Mouse (Mus musculus) kidney, embryonic 15.5 days (tissue): ENCODE measurements at regions not wholly inside any gene's neighbourhood (a gene's known extent, or its start where the extent isn't known, plus 50 kb on each side); places are given as distances from the start of the nearest gene placed in this dataset.

Experiments
- ATAC-seq: fragments of 200-750 bp; cut with Nextera tagmentation; replicated peaks from 2 replicates; pipeline ENCODE4 v1.8.0; 2017; ENCODE audit warnings: moderate TSS enrichment; ENCODE audit not compliant: low FRiP score
- H3K27ac ChIP-seq: fragments of 300-500 bp; sonication (generic); 2 replicates; pipeline ENCODE4 v1.5.1; 2015; ENCODE audit warnings: mild to moderate bottlenecking, inconsistent platforms
- H3K27me3 ChIP-seq: fragments of 300-500 bp; sonication (generic); 2 replicates; pipeline ENCODE4 v1.6.1; 2015; ENCODE audit warnings: inconsistent platforms
- H3K36me3 ChIP-seq: fragments of 300-500 bp; sonication (generic); 2 replicates; pipeline ENCODE4 v1.6.1; 2015; ENCODE audit warnings: inconsistent platforms
- H3K4me1 ChIP-seq: fragments of 300-500 bp; sonication (generic); 2 replicates; pipeline ENCODE4 v1.6.1; 2015; ENCODE audit warnings: inconsistent platforms
- H3K4me2 ChIP-seq: fragments of 300-500 bp; sonication (generic); 2 replicates; pipeline ENCODE4 v1.6.1; 2015; ENCODE audit warnings: moderate library complexity, mild to moderate bottlenecking, inconsistent platforms
- H3K4me3 ChIP-seq: fragments of 300-500 bp; sonication (generic); replicated peaks from 2 replicates; pipeline ENCODE4 v1.5.1; 2015; ENCODE audit warnings: mild to moderate bottlenecking, inconsistent platforms
- H3K9ac ChIP-seq: fragments of 300-500 bp; sonication (generic); 2 replicates; pipeline ENCODE4 v1.6.1; 2015; ENCODE audit warnings: mild to moderate bottlenecking, inconsistent platforms
- H3K9me3 ChIP-seq: fragments of 300-500 bp; sonication (generic); replicated peaks from 2 replicates; pipeline ENCODE4 v1.6.1; 2016; ENCODE audit warnings: inconsistent platforms
- WGBS: fragments of 180-500 bp; shearing (Covaris S2); methylation state at CpG from one replicate; pipeline ENCODE4 v1.1.7; 2015; ENCODE audit warnings: mixed read lengths; 5-methylcytosine and 5-hydroxymethylcytosine counted together

- no peaks in the 10 kb centered on the region for H3K36me3 ChIP-seq
- H3K9ac ChIP-seq, result no peak overlapping the region
- no peak overlapping the region for H3K4me3 ChIP-seq
- H3K4me1 ChIP-seq, result peaks cover 22% of the 10 kb centered on the region
- no peak overlapping the region for H3K27ac ChIP-seq
- H3K27me3 ChIP-seq, result no peaks in the 10 kb centered on the region
- no peak overlapping the region for H3K4me2 ChIP-seq
- no peak for ATAC-seq
- H3K9me3 ChIP-seq, result no peaks in the 10 kb centered on the region
- 78% methylated on average over 11 of the region's 11 CpGs for WGBS
Measured at GRCm38 (mm10) chr2:167789471-167789923, 99.9 kb upstream of the Tmem189 start.

DNA sequence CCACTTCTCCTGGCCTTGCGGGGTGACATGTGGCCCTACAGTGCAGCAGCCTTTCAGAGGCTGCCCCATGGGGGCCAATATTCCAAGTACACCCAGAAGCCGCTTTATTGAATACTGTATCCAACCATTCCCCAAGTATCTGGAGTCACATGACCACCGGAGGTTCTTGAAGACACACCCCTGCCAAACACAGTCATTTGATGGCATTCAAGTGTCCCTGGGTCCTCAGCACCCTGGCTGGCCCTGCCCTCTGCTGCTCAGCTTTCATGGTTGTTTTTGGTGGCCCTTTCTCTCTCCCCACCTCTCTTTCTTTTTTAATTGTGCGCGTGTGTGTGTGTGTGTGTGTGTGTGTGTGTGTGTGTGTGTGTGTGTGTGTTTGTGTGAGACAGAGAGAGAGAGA lies 97.3 kb upstream of the Tmem189 start:
- Histone ChIP-seq H3K9me3 (no peaks in the 10 kb centered on the region), H3K4me2 (no peak overlapping the region)
- WGBS, result 87% methylated on average over 3 of the region's 5 CpGs

GRCm38 (mm10) chr2:167784353-167784752 lies 94.7 kb upstream of the Tmem189 start:
- no peak overlapping the region for H3K9ac ChIP-seq
- H3K27me3 ChIP-seq, result no peaks in the 10 kb centered on the region
- 82% methylated on average over 13 of the region's 13 CpGs for WGBS
- no peak overlapping the region for H3K4me2 ChIP-seq
- ATAC-seq, result no peak
- no peak overlapping the region for H3K4me3 ChIP-seq
- H3K36me3 ChIP-seq, result no peaks in the 10 kb centered on the region
- no peak overlapping the region for H3K27ac ChIP-seq
- no peaks in the 10 kb centered on the region for H3K9me3 ChIP-seq
- peaks cover 35% of the 10 kb centered on the region for H3K4me1 ChIP-seq

More for the DNA sequence above, 97.3 kb upstream of the Tmem189 start:
- H3K36me3 ChIP-seq, result no peaks in the 10 kb centered on the region
- ATAC-seq, result no peak
- H3K9ac ChIP-seq, result no peak overlapping the region
- H3K27me3 ChIP-seq, result no peaks in the 10 kb centered on the region
- peaks cover 26% of the 10 kb centered on the region for H3K4me1 ChIP-seq
- H3K4me3 ChIP-seq, result no peak overlapping the region
- no peak overlapping the region for H3K27ac ChIP-seq

DNA sequence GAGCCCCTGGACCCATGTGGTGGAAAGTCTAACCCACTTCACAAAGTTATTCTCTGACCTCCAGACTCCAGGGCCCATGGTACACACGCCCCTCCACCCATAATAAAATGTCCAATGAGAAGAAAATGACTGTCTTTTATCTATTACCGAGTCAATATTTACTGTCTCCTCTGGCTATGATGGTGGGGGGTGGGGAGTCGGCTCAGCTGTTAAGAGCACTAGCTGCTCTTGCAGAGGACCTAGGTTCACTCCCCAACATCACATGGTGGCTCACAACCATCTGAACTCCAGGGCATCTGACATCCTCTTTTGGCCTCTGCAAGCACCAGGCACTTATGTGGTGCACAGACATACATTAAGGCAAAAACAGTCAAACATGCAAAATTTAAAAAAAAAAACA lies 93.8 kb upstream of the Tmem189 start:
- H3K4me1 ChIP-seq, result peaks cover 39% of the 10 kb centered on the region
- H3K9ac ChIP-seq, result no peak overlapping the region
- no peaks in the 10 kb centered on the region for H3K36me3 ChIP-seq
- H3K4me3 ChIP-seq, result no peak overlapping the region
- no peak overlapping the region for H3K4me2 ChIP-seq
- no peak for ATAC-seq
- WGBS, result 71% methylated on average over 3 of the region's 3 CpGs
- no peak overlapping the region for H3K27ac ChIP-seq
- no peaks in the 10 kb centered on the region for H3K27me3 ChIP-seq
- no peaks in the 10 kb centered on the region for H3K9me3 ChIP-seq

DNA sequence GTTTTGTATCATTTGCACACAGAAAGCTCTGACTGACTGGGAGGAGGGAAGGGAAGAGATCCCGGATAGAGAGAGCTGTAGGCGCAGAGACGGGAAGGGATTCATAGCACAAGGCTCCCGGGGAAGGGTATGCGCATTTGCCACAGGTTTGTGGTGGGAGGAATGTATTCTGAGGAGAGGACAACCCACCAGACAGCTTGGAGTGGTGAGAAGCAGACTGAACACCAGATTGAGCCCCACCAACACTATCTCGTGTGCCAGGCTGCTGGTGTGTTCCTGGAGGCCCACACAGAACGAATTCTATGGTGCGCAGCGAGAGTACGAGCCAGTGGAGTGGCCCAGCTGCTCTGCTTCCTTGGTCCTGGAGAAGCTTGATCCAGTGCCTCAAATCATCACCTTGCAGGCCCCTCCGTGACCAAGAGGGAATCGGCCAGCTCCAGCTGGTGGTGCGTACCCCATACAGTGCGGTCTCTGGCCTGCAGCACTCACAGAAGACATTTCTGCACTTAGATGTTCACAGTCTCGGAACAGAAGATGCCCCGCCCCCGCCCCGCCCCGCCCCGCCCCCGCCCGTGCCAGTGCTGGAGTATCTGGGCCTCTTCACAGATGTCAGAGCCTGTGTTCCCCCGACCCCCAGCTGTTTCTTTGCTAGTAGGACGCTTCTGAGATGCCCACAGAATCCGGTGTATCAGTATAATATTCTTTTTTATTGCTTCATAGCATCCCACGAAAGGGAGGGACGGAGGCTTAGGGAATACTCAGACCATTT lies 92.8 kb upstream of the Tmem189 start:
- 37% methylated on average over 27 of the region's 27 CpGs for WGBS
- peak overlapping the region; percentile 29 for H3K4me2 ChIP-seq
- H3K9me3 ChIP-seq, result no peaks in the 10 kb centered on the region
- ATAC-seq, result no peak; the same call in 1 of the 2 replicates
- no peaks in the 10 kb centered on the region for H3K36me3 ChIP-seq
- no peaks in the 10 kb centered on the region for H3K27me3 ChIP-seq
- peak overlapping the region; percentile 46; the same call in 1 of the 2 replicates for H3K27ac ChIP-seq
- no peak overlapping the region for H3K4me3 ChIP-seq
- H3K9ac ChIP-seq, result no peak overlapping the region
- peaks cover 46% of the 10 kb centered on the region for H3K4me1 ChIP-seq

DNA sequence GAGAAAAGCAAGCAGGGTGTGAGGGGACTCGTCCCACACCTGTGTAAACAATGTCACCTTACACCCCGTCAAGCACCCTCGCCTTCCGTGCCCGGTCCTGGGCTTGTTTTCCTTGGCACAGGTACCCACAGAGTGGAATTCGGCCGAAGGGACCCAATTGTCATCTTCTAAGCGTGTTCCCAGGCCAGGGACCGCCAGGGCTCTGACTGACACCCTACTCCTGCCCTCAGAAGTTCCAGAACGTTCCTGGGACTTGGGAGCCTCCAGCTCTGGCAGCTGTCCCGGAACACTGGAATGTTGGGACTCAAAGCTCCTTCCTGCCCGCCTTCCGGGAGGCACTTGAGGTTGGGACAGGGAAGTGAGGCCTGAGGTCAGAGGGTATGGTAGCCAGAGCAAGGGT lies 91.9 kb upstream of the Tmem189 start:
- WGBS, result 46% methylated on average over 13 of the region's 13 CpGs
- H3K4me2 ChIP-seq, result no peak overlapping the region
- no peak overlapping the region for H3K4me3 ChIP-seq
- no peak overlapping the region for H3K9ac ChIP-seq
- H3K9me3 ChIP-seq, result no peaks in the 10 kb centered on the region
- no peaks in the 10 kb centered on the region for H3K27me3 ChIP-seq
- no peak for ATAC-seq
- H3K4me1 ChIP-seq, result peaks cover 53% of the 10 kb centered on the region
- H3K27ac ChIP-seq, result peak overlapping the region; percentile 46; the same call in 1 of the 2 replicates
- no peaks in the 10 kb centered on the region for H3K36me3 ChIP-seq

GRCm38 (mm10) chr2:167778691-167779090 lies 89.1 kb upstream of the Tmem189 start:
- Histone ChIP-seq H3K36me3 (no peaks in the 10 kb centered on the region), H3K4me3 (no peak overlapping the region; the same call in 1 of the 2 replicates), H3K9me3 (no peaks in the 10 kb centered on the region), H3K27ac (peak overlapping the region; percentile 91), H3K9ac (peak overlapping the region; percentile 17; the same call in 1 of the 2 replicates), H3K4me1 (peaks cover 63% of the 10 kb centered on the region), H3K27me3 (no peaks in the 10 kb centered on the region), H3K4me2 (peak overlapping the region; percentile 89)
- ATAC-seq, result no peak
- WGBS, result 50% methylated on average over 10 of the region's 10 CpGs

DNA sequence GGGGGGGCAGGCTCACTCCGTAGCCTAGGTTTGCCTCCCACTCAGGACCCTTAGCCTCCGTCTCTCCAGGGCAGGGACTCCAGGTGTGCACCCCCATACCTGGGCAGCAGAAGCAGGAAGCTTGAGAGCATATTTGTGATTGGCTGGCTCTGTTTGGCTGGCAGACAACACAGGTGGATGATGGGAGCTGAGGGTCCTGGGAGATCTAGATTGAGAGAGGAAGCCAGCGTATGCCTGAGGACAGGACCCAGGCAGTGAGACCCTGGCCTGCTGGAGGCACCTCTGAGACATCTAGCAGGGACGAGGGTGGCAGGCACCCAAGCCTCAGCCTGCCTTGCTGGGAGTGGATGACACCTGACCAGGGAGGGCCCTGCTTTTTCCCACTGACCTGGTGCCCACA lies 88.6 kb upstream of the Tmem189 start:
- Histone ChIP-seq H3K9ac (peak overlapping the region; percentile 69), H3K4me3 (peak overlapping the region; percentile 56), H3K4me2 (peak overlapping the region; percentile 89), H3K27me3 (no peaks in the 10 kb centered on the region), H3K27ac (peak overlapping the region; percentile 91), H3K9me3 (no peaks in the 10 kb centered on the region), H3K4me1 (peaks cover 63% of the 10 kb centered on the region), H3K36me3 (no peaks in the 10 kb centered on the region)
- 42% methylated on average over 4 of the region's 4 CpGs for WGBS
- ATAC-seq, result no peak

DNA sequence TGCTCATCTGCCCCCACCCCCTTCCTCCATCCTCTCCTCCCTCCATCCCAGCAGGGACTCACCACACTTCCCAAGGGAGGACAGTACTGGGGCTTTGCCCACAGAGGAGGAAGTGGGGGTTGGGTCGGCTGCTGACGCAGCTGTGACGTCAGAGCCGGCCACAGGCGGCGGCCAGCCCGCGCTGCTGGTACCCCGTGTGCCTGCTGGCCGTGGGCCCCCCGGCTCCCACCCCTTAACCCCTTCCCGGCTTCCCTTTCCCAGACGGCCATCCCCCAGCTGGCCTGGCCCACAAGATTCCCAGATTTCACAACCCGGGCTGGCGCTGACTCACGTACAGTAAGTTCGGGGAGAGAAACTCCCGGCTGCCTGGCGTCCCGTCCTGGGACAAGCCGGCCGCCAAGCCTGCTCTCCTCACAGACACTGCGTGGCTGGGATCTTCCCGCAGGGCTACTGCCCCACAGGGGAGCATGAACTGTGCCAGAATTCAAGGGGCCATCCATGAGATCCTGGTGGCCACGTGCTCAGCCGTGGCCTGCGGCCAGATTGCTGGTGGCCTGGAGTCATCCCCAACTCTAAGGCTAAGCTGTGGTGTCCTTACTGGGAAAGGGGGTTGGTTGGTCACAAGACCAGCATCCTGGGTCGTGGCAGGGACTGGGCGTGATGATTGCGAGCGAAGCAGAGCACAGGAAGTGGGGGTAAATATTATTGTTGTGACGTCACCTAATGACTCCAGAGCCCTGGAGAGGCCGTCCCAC lies 87.9 kb upstream of the Tmem189 start:
- H3K36me3 ChIP-seq, result no peaks in the 10 kb centered on the region
- peak overlapping the region; percentile 91 for H3K27ac ChIP-seq
- H3K4me1 ChIP-seq, result peaks cover 58% of the 10 kb centered on the region
- 1% methylated on average over 33 of the region's 33 CpGs for WGBS
- H3K27me3 ChIP-seq, result no peaks in the 10 kb centered on the region
- H3K4me2 ChIP-seq, result peak overlapping the region; percentile 89
- H3K9ac ChIP-seq, result peak overlapping the region; percentile 69
- H3K9me3 ChIP-seq, result no peaks in the 10 kb centered on the region
- peak overlapping the region; percentile 56 for H3K4me3 ChIP-seq
- peak; percentile 69 for ATAC-seq

GRCm38 (mm10) chr2:167776251-167777168 lies 86.9 kb upstream of the Tmem189 start:
- Histone ChIP-seq H3K9me3 (no peaks in the 10 kb centered on the region), H3K9ac (0 out of 2 replicates have a peak overlapping the region, but pooled peaks have one; percentile 69), H3K36me3 (no peaks in the 10 kb centered on the region), H3K4me2 (peak overlapping the region; percentile 89; the same call in 1 of the 2 replicates), H3K27me3 (no peaks in the 10 kb centered on the region), H3K27ac (peak overlapping the region; percentile 91), H3K4me3 (peak overlapping the region; percentile 56; the same call in 1 of the 2 replicates), H3K4me1 (peaks cover 48% of the 10 kb centered on the region)
- WGBS, result 84% methylated on average over 24 of the region's 24 CpGs
- ATAC-seq, result no peak

DNA sequence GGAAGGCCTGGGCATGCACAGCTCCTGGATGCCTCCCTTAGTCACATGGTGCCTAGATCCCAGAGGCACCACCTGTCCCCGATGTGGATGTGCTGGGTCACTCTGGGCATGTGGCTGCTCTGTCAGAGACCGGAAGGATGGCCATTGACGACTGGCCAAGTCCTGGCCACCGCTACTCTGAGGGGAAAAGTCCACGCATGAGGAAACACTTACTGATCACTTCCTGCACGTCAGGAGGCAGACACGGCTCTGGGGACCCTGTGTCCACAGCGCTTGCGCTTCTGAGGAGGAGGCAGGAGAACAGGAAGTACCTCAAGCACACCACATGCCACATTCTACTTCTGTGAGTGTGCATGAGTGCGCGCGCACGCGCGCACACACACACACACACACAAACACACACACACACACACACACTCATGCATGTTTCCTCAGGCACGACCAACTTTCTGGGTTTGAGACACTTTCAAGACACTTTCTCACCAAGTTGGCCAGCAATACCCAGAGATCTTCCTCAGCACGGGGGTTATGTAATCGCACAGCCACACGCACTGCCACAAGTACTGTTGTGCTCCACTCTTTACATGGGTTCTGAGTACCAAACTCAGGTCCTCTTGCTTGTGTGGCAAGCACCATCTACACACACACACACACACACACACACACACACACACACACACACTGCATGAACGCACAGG lies 85.7 kb upstream of the Tmem189 start:
- no peak overlapping the region for H3K4me3 ChIP-seq
- no peaks in the 10 kb centered on the region for H3K9me3 ChIP-seq
- no peak overlapping the region for H3K9ac ChIP-seq
- no peak overlapping the region; the same call in 1 of the 2 replicates for H3K27ac ChIP-seq
- peaks cover 40% of the 10 kb centered on the region for H3K4me1 ChIP-seq
- no peaks in the 10 kb centered on the region for H3K27me3 ChIP-seq
- no peak overlapping the region for H3K4me2 ChIP-seq
- WGBS, result 67% methylated on average over 20 of the region's 20 CpGs
- no peak for ATAC-seq
- no peaks in the 10 kb centered on the region for H3K36me3 ChIP-seq
